Mouse (Mus musculus) forebrain, embryonic 16.5 days (tissue): Measurements from ENCODE around the gene Hal. TPM values are rescaled to one million over a fixed set of nuclear protein-coding genes. Genes with fewer than 3 reads are reported as not detected.
A peak's percentile ranks its signal among the peaks of the same experiment; 100 is the strongest.

Source experiments
- ATAC-seq: fragments of 200-750 bp; cut with Nextera tagmentation; 2 replicates; pipeline ENCODE4 v1.8.0; 2017; ENCODE audit warnings: mild to moderate bottlenecking, moderate library complexity
- H3K27ac ChIP-seq: fragments of 300-500 bp; sonication (generic); 2 replicates; pipeline ENCODE4 v1.5.1; 2014; ENCODE audit warnings: low read length, control low read depth
- H3K27me3 ChIP-seq: fragments of 300-500 bp; sonication (generic); replicated peaks from 2 replicates; pipeline ENCODE4 v1.6.1; 2014; ENCODE audit warnings: low read length; ENCODE audit not compliant: control insufficient read depth, insufficient read depth
- H3K36me3 ChIP-seq: fragments of 300-500 bp; sonication (generic); 2 replicates; pipeline ENCODE4 v1.6.1; 2014; ENCODE audit not compliant: control insufficient read depth, insufficient read depth
- H3K4me1 ChIP-seq: fragments of 300-500 bp; sonication (generic); replicated peaks from 2 replicates; pipeline ENCODE4 v1.6.1; 2014; ENCODE audit warnings: low read length; ENCODE audit not compliant: control insufficient read depth, insufficient read depth
- H3K4me2 ChIP-seq: fragments of 300-500 bp; sonication (generic); 2 replicates; pipeline ENCODE4 v1.6.1; 2014; ENCODE audit warnings: mild to moderate bottlenecking, low read length, control low read depth
- H3K4me3 ChIP-seq: fragments of 300-500 bp; sonication (generic); replicated peaks from 2 replicates; pipeline ENCODE4 v1.5.1; 2014; ENCODE audit warnings: mild to moderate bottlenecking, low read length, control low read depth
- H3K9ac ChIP-seq: fragments of 300-500 bp; sonication (generic); replicated peaks from 2 replicates; pipeline ENCODE4 v1.6.1; 2014; ENCODE audit warnings: low read depth, low read length, control low read depth
- H3K9me3 ChIP-seq: fragments of 300-500 bp; sonication (generic); 2 replicates; pipeline ENCODE4 v1.6.1; 2016; ENCODE audit warnings: low read length; ENCODE audit not compliant: control insufficient read depth
- WGBS: fragments of 180-500 bp; shearing (Covaris S2); extraction: QIAGEN DNeasy Blood & Tissue Kit; methylation state at CpG from one replicate; pipeline ENCODE4 v1.1.7; 2014; 5-methylcytosine and 5-hydroxymethylcytosine counted together
- polyA plus RNA-seq: library from polyadenylated mRNA; unstranded; fragments of >200 nt; fragmentation: Nextera tagmentation; extraction: Ambion mirVana; gene quantifications from 2 replicates; pipeline ENCODE4 v1.2.1, GENCODE M21; 2015

The Hal gene
- polyA plus RNA-seq, 1 experiment from 2014 or later = 0.13 TPM

- Histone ChIP-seq H3K4me1 (no peaks in the 10 kb centered on the region), H3K27me3 (no peaks in the 10 kb centered on the region), H3K4me3 (no peak overlapping the region), H3K27ac (no peak overlapping the region), H3K36me3 (no peaks in the 10 kb centered on the region), H3K9ac (no peak overlapping the region), H3K9me3 (no peaks in the 10 kb centered on the region), H3K4me2 (no peak overlapping the region)
- ATAC-seq = no peak
- WGBS = 68% methylated on average over 7 of the region's 7 CpGs
These were observed 19.9 kb downstream of the Hal start for GRCm38 (mm10) chr10:93508383-93508970.

GRCm38 (mm10) chr10:93509532-93510153 is 21.1 kb downstream of the Hal start:
- no peak for ATAC-seq
- Histone ChIP-seq H3K27me3 (no peaks in the 10 kb centered on the region), H3K4me2 (no peak overlapping the region), H3K36me3 (no peaks in the 10 kb centered on the region), H3K9ac (no peak overlapping the region), H3K9me3 (no peaks in the 10 kb centered on the region), H3K27ac (no peak overlapping the region), H3K4me3 (no peak overlapping the region), H3K4me1 (no peaks in the 10 kb centered on the region)
- 91% methylated on average over 15 of the region's 15 CpGs for whole genome bisulfite sequencing

- no peak overlapping the region for H3K9ac ChIP-seq
- no peaks in the 10 kb centered on the region; the same call in 1 of the 2 replicates for H3K4me1 ChIP-seq
- no peaks in the 10 kb centered on the region for H3K36me3 ChIP-seq
- peak; percentile 80 for ATAC-seq
- no peak overlapping the region for H3K4me2 ChIP-seq
- no peaks in the 10 kb centered on the region for H3K27me3 ChIP-seq
- H3K27ac ChIP-seq = no peak overlapping the region
- H3K9me3 ChIP-seq = no peaks in the 10 kb centered on the region
- 30% methylated on average over 1 of the region's 1 CpGs for WGBS
- H3K4me3 ChIP-seq = no peak overlapping the region
These were observed 26.9 kb downstream of the Hal start for GRCm38 (mm10) chr10:93515419-93515818.

GRCm38 (mm10) chr10:93515927-93516326 is 27.4 kb downstream of the Hal start:
- WGBS = 79% methylated on average over 12 of the region's 12 CpGs
- H3K9ac ChIP-seq = no peak overlapping the region
- H3K36me3 ChIP-seq = no peaks in the 10 kb centered on the region
- H3K4me2 ChIP-seq = no peak overlapping the region
- no peak overlapping the region for H3K27ac ChIP-seq
- no peak for ATAC-seq
- H3K27me3 ChIP-seq = no peaks in the 10 kb centered on the region
- H3K4me3 ChIP-seq = no peak overlapping the region
- H3K9me3 ChIP-seq = no peaks in the 10 kb centered on the region
- no peaks in the 10 kb centered on the region; the same call in 1 of the 2 replicates for H3K4me1 ChIP-seq

GRCm38 (mm10) chr10:93517754-93518153 is 29.2 kb downstream of the Hal start:
- Histone ChIP-seq H3K27me3 (no peaks in the 10 kb centered on the region), H3K4me3 (no peak overlapping the region)

GRCm38 (mm10) chr10:93518186-93518585 is 29.6 kb downstream of the Hal start:
- 89% methylated on average over 4 of the region's 4 CpGs for WGBS

More at GRCm38 (mm10) chr10:93517754-93518153, 29.2 kb downstream of the Hal start:
- H3K4me1 ChIP-seq = no peaks in the 10 kb centered on the region; the same call in 1 of the 2 replicates
- WGBS = 72% methylated on average over 4 of the region's 4 CpGs
- ATAC-seq = no peak
- no peak overlapping the region for H3K4me2 ChIP-seq
- H3K27ac ChIP-seq = no peak overlapping the region
- no peaks in the 10 kb centered on the region for H3K36me3 ChIP-seq
- H3K9ac ChIP-seq = no peak overlapping the region
- H3K9me3 ChIP-seq = no peaks in the 10 kb centered on the region

GRCm38 (mm10) chr10:93518620-93519019 is 30.1 kb downstream of the Hal start:
- no peaks in the 10 kb centered on the region for H3K9me3 ChIP-seq
- 91% methylated on average over 2 of the region's 2 CpGs for WGBS
- H3K36me3 ChIP-seq = no peaks in the 10 kb centered on the region
- H3K4me1 ChIP-seq = no peaks in the 10 kb centered on the region; the same call in 1 of the 2 replicates
- H3K4me3 ChIP-seq = no peak overlapping the region
- H3K4me2 ChIP-seq = no peak overlapping the region
- H3K9ac ChIP-seq = no peak overlapping the region
- H3K27me3 ChIP-seq = no peaks in the 10 kb centered on the region
- no peak for ATAC-seq
- H3K27ac ChIP-seq = no peak overlapping the region

More at GRCm38 (mm10) chr10:93518186-93518585, 29.6 kb downstream of the Hal start:
- no peak overlapping the region for H3K9ac ChIP-seq
- ATAC-seq = no peak
- H3K4me2 ChIP-seq = no peak overlapping the region
- H3K9me3 ChIP-seq = no peaks in the 10 kb centered on the region
- no peaks in the 10 kb centered on the region; the same call in 1 of the 2 replicates for H3K4me1 ChIP-seq
- no peaks in the 10 kb centered on the region for H3K27me3 ChIP-seq
- no peak overlapping the region for H3K27ac ChIP-seq
- no peak overlapping the region for H3K4me3 ChIP-seq
- no peaks in the 10 kb centered on the region for H3K36me3 ChIP-seq

- Histone ChIP-seq H3K36me3 (no peaks in the 10 kb centered on the region), H3K27me3 (no peaks in the 10 kb centered on the region), H3K4me2 (no peak overlapping the region), H3K27ac (no peak overlapping the region), H3K9ac (no peak overlapping the region), H3K4me1 (no peaks in the 10 kb centered on the region; the same call in 1 of the 2 replicates), H3K9me3 (no peaks in the 10 kb centered on the region), H3K4me3 (no peak overlapping the region)
- no peak for ATAC-seq
- 94% methylated on average over 8 of the region's 8 CpGs for WGBS
These were observed 30.6 kb downstream of the Hal start for GRCm38 (mm10) chr10:93519159-93519558.

- Histone ChIP-seq H3K27me3 (no peaks in the 10 kb centered on the region), H3K4me3 (no peak overlapping the region), H3K9ac (no peak overlapping the region), H3K9me3 (no peaks in the 10 kb centered on the region), H3K36me3 (no peaks in the 10 kb centered on the region), H3K4me2 (no peak overlapping the region), H3K4me1 (no peaks in the 10 kb centered on the region; the same call in 1 of the 2 replicates), H3K27ac (no peak overlapping the region)
- ATAC-seq = no peak
- WGBS = 94% methylated on average over 5 of the region's 5 CpGs
These were observed 31.2 kb downstream of the Hal start for GRCm38 (mm10) chr10:93519756-93520155.
